Comparison of ENCODE assay signal across 8 mouse cellular contexts in the genomic region with DNA sequence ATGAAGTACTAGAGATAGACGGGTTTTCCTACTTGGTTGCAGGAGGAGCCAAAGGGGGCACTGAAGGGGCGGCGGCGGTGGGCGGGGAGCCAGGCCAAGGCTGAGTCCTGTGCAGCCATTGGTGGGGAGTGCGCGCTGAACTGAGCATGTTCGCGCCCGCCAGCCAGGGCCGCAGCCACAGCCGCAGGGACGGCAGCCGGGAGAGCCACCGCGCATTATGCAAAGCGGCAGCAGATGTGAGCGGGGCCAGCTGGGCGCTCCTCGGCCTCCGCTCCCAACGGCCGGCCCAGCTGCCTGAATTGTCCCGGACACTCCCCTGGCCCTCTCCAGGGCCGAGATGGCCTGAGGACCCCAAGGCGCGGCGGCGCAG. TPM values are rescaled to one million over a fixed set of nuclear protein-coding genes. Genes with fewer than 3 reads are reported as not detected.
DNase-seq lines count a peak whose midpoint lies in the region; ATAC-seq and TF ChIP-seq lines count a peak whose summit lies in the region.

Fmn2 (plus strand) TSS at position 165 of the 370 bp plus-strand sequence.

- WGBS in forebrain, embryonic 12.5 days = under 1% methylated on average over 29 of the region's 29 CpGs
- WGBS in heart, embryonic 16.5 days = 0% methylated on average over 29 of the region's 29 CpGs

- peak within 1 kb of the TSS; percentile 98 for H3K4me2 ChIP-seq in forebrain, embryonic 12.5 days
- peak within 1 kb of the TSS; percentile 85 for H3K4me2 ChIP-seq in heart, embryonic 16.5 days (ENCODE audit: low read depth, low read length)

- H3K27me3 ChIP-seq in forebrain, embryonic 12.5 days = no peaks in the 10 kb centered on the region
- peaks cover 10% of the 10 kb centered on the region; the same call in 1 of the 2 replicates for H3K27me3 ChIP-seq in heart, embryonic 16.5 days (ENCODE audit: control insufficient read depth, insufficient read depth, low read length)

- peak within 1 kb of the TSS; percentile 50 for H3K9ac ChIP-seq in ES-E14 (ENCODE audit: insufficient read depth, low read depth, low read length, poor library complexity, severe bottlenecking)
- peak within 1 kb of the TSS; percentile 86 for H3K9ac ChIP-seq in forebrain, embryonic 12.5 days
- peak within 1 kb of the TSS; percentile 46 for H3K9ac ChIP-seq in heart, embryonic 16.5 days (ENCODE audit: low read length)

- peak within 1 kb of the TSS; percentile 69 to 91 for H3K4me3 ChIP-seq in ES-E14 (ENCODE audit: insufficient read depth in 1 of 2, low read depth in 1 of 2, low read length in 2 of 2, poor library complexity in 1 of 2, severe bottlenecking in 1 of 2)
- peak within 1 kb of the TSS; percentile 76 for H3K4me3 ChIP-seq in forebrain, embryonic 12.5 days (replicated peaks)
- H3K4me3 ChIP-seq in heart, embryonic 16.5 days (ENCODE audit: low read length) = peak within 1 kb of the TSS; percentile 54

- ATAC-seq in forebrain, embryonic 12.5 days (ENCODE audit: low FRiP score) = peak; percentile 95
- peak; percentile 93 for ATAC-seq in heart, embryonic 16.5 days (replicated peaks; ENCODE audit: extremely low read depth, insufficient read depth, low FRiP score)
- ATAC-seq in CD4-positive, CD25-positive, alpha-beta regulatory T cell, adult 4 months = no peak

- in situ Hi-C loops in ES-E14 (cut with MboI; ENCODE audit: low sequenced_read_pairs in 2 of 2, unreplicated experiment in 2 of 2) = no loop called here

- H3K36me3 ChIP-seq in ES-E14 (ENCODE audit: control insufficient read depth, insufficient read depth, low read length, poor library complexity, severe bottlenecking) = no peaks in the 10 kb centered on the region
- no peaks in the 10 kb centered on the region for H3K36me3 ChIP-seq in forebrain, embryonic 12.5 days (replicated peaks)
- H3K36me3 ChIP-seq in heart, embryonic 16.5 days (ENCODE audit: control insufficient read depth, insufficient read depth) = no peaks in the 10 kb centered on the region

- no peaks in the 10 kb centered on the region for H3K4me1 ChIP-seq in ES-E14 (ENCODE audit: control insufficient read depth in 2 of 2, insufficient read depth in 2 of 2, low read length in 2 of 2, poor library complexity in 1 of 2)
- peaks cover 39% of the 10 kb centered on the region for H3K4me1 ChIP-seq in forebrain, embryonic 12.5 days
- H3K4me1 ChIP-seq in heart, embryonic 16.5 days (ENCODE audit: control insufficient read depth, insufficient read depth, low read length) = peaks cover 8% of the 10 kb centered on the region

- H3K9me3 ChIP-seq in ES-E14 (ENCODE audit: control insufficient read depth, insufficient read depth, low read depth, low read length) = no peaks in the 10 kb centered on the region
- H3K9me3 ChIP-seq in forebrain, embryonic 12.5 days = no peaks in the 10 kb centered on the region
- no peaks in the 10 kb centered on the region for H3K9me3 ChIP-seq in heart, embryonic 16.5 days (replicated peaks; ENCODE audit: control insufficient read depth, low read length)

- DNase-seq in ES-E14 (ENCODE audit: low read depth, low spot score) = peak; percentile 62
- peak; percentile 9 for DNase-seq in c-Kit-positive CD71-positive TER-119-negative erythroid progenitor cells, embryonic 14.5 days (ENCODE audit: low read depth)
- DNase-seq in layer of hippocampus, postnatal 14 days (ENCODE audit: low spot score in 2 of 2) = peak; percentile 86 to 88
- DNase-seq in lung, postnatal 10 days = peak; percentile 48
- peak; percentile 91 for DNase-seq in retina, embryonic 14.5 days (ENCODE audit: low spot score)

- H3K27ac ChIP-seq in ES-E14 (ENCODE audit: insufficient read depth, low read depth, low read length, poor library complexity, severe bottlenecking) = no peak within 1 kb of the TSS
- peak within 1 kb of the TSS; percentile 92 for H3K27ac ChIP-seq in forebrain, embryonic 12.5 days
- H3K27ac ChIP-seq in heart, embryonic 16.5 days (ENCODE audit: low read length) = no peak within 1 kb of the TSS

TF ChIP-seq in ES-E14, 5 proteins besides CTCF, POLR2A, EP300 and RAD21:
- TF ChIP-seq HCFC1 (IDR thresholded peaks at IDR 0.05; ENCODE audit: borderline replicate concordance, insufficient read depth, low read length) (no peak), ZNF384 (IDR thresholded peaks at IDR 0.05; ENCODE audit: low read depth, low read length) (no peak), CHD2 (IDR thresholded peaks at IDR 0.05; ENCODE audit: low read depth, low read length) (no peak), MAFK (IDR thresholded peaks at IDR 0.05; ENCODE audit: insufficient read depth, low read depth, low read length) (no peak), ZC3H11A (IDR thresholded peaks at IDR 0.05; ENCODE audit: borderline replicate concordance, low read depth, low read length) (no peak)
TF ChIP-seq in ES-E14: peak in this region for 0.

RNA-seq across cellular contexts. Expression of gene Fmn2, which starts in this region (rescaled TPM):
- total RNA-seq in ES-E14 (2012; rRNA removed) = 1.2 and 2.0 TPM in 2 replicates
- polyA plus RNA-seq in forebrain, embryonic 12.5 days (2016; fragmentation: Nextera tagmentation; extraction: Ambion mirVana) = 7.1 and 8.6 TPM in 2 replicates
- 0.17 and 0.25 TPM in 2 replicates for polyA plus RNA-seq in heart, embryonic 16.5 days (2015; fragmentation: Nextera tagmentation; extraction: Ambion mirVana)
- 10 to 100 TPM; 51.5 to 55.7 TPM for total RNA-seq in layer of hippocampus, postnatal 14 days (2021)
- not detected for polyA plus RNA-seq in CD4-positive, CD25-positive, alpha-beta regulatory T cell, adult 4 months (2017; shearing (Covaris generic))

Comparison
In these comparisons a context has a peak if more than half of its experiments do, and no peak if none do; other contexts are left out.
1. RNA of gene Fmn2 (total RNA-seq): 51.5 to 55.7 TPM in layer of hippocampus, postnatal 14 days; 1.2 to 2.0 TPM in ES-E14; every median in the first group is over 10 times any median in the second.
2. Peak in ATAC-seq, H3K4me3 ChIP-seq, H3K9ac ChIP-seq and H3K4me2 ChIP-seq in heart, embryonic 16.5 days; RNA of the gene not detected or under 1 TPM.
3. DNase-seq: peak in every context shown above with its lines; median percentile 91 in retina, embryonic 14.5 days; 87 in layer of hippocampus, postnatal 14 days; 62 in ES-E14; 48 in lung, postnatal 10 days; 9 in c-Kit-positive CD71-positive TER-119-negative erythroid progenitor cells, embryonic 14.5 days.
4. Peak in every context shown above with its lines, with median percentiles within 50 percentile points of each other: H3K4me3 ChIP-seq and H3K9ac ChIP-seq.